Mouse (Mus musculus): ENCODE results near the gene Hspbap1. TPM values are rescaled to one million over a fixed set of nuclear protein-coding genes. Genes with fewer than 3 reads are reported as not detected.

The Hspbap1 gene
- total and polyA plus RNA-seq, 2 experiments from 2014 or later = 4.7 to 5.3 TPM

DNA sequence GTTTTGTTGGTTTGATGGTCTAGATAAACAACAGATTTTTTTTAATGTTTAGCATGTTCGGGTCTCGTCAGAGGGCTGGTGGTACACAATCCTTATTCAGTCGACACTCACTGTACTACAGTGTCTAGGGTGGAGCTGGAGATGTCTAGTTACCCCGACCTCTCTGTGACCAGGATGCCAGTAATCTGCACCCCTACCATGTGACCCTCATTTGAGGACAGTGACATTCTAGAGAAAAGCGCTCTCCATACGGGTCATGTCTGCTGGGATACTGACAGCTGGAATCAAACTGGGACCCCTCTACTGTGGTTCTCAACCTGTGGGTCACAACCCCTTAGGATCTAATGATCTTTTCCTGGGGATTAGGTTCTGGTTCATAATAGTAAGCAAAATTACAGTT, 99.5 kb downstream of the Hspbap1 start:
- H3K9me3 ChIP-seq (ENCODE audit: low read length) = no peaks in the 10 kb centered on the region
- H3K27ac ChIP-seq (ENCODE audit: low read depth, low read length) = no peak overlapping the region
- H3K4me2 ChIP-seq (ENCODE audit: low read depth, low read length, poor library complexity, severe bottlenecking) = no peak overlapping the region

DNA sequence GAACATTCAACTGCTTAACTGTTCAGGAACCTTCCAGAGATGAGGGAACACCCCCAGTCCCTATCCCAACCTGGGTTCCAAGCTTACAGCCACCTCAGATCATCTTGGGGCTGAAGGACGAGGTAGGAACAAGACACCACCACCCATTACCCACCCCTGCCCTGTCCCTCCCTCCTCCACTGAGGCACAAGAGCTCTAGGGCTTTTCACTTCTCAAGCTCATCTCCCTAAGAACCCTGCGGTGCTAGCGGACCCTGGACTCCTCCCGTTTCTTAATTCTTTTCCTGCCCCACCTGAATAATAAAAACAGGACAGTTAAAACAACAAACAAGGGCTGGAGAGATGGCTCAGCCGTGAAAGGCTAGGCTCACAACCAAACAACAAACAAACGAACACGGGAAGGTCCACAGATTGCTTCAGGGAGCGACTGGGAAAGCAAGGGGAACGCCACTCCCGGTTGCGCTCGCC, 100.4 kb downstream of the Hspbap1 start:
- H3K9me3 ChIP-seq (ENCODE audit: low read length) = no peaks in the 10 kb centered on the region
- 4% methylated on average over 12 of the region's 12 CpGs for WGBS

More for the DNA sequence above, 99.5 kb downstream of the Hspbap1 start:
- Histone ChIP-seq H3K36me3 (ENCODE audit: insufficient read depth, low read length) (no peaks in the 10 kb centered on the region), H3K4me1 (ENCODE audit: insufficient read depth, low read length) (no peaks in the 10 kb centered on the region), H3K9ac (replicated peaks; ENCODE audit: low read length, poor library complexity, severe bottlenecking) (no peak overlapping the region), H3K27me3 (ENCODE audit: insufficient read depth, low read length) (peaks cover 15% of the 10 kb centered on the region), H3K4me3 (ENCODE audit: low read depth, low read length) (no peak overlapping the region)
- DNase-seq (ENCODE audit: low spot score) (no peak), ATAC-seq (ENCODE audit: low FRiP score) (no peak)
- TF ChIP-seq CTCF (IDR thresholded peaks at IDR 0.05) = no peak
- 83% methylated on average over 6 of the region's 6 CpGs for WGBS

DNA sequence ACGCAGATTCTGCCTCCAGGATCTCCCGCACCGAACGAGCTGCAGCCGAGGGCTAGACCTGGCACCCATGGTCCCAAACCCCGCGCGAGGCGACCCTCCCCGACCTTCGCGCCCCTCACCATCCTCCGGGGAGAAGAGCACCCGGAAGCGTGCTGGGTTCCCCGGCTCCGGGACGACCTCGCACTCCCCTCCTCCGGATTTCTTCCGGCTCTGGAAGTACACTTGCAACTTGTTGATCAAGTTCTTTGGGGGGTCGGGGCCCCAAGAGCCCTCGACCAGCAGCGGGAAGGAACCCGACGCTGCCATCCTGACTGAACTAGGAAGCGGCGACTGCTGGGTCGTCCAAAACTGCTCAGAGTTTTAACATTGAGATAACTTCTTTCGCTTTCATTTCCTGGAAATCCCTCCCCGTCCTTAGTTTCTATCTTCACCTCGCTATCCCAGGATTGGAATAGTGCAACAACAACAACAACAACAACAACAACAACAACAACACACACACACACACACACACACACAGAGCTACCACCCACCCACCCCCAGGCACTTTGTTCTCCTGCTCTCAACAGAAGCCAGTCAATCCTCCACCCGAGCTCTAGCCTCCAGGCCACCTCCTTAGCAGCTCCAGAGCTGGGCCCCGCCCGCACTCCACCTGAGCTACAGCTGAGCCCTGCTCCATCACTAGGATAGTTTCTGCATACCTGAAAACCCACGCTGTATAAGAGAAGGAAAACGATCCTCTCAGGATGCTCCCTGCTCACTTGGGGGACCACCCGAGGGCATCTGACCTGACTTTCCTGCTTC, 101.1 kb downstream of the Hspbap1 start, which contains the start of gene Parp14:
Parp14 (minus strand) TSS at position 497 of the 804 bp plus-strand sequence.
- H3K27ac ChIP-seq (ENCODE audit: low read depth, low read length) = no peak within 1 kb of the TSS
- H3K27me3 ChIP-seq (ENCODE audit: insufficient read depth, low read length) = peaks cover 15% of the 10 kb centered on the region
- no peak for ATAC-seq (ENCODE audit: low FRiP score)
- TF ChIP-seq CTCF (IDR thresholded peaks at IDR 0.05) = no peak
- 1% methylated on average over 38 of the region's 38 CpGs for WGBS
- no peaks in the 10 kb centered on the region for H3K36me3 ChIP-seq (ENCODE audit: insufficient read depth, low read length)
- H3K4me2 ChIP-seq (ENCODE audit: low read depth, low read length, poor library complexity, severe bottlenecking) = peak within 1 kb of the TSS; percentile 98
- no peaks in the 10 kb centered on the region for H3K4me1 ChIP-seq (ENCODE audit: insufficient read depth, low read length)
- peak within 1 kb of the TSS; percentile 42; the same call in 1 of the 2 replicates for H3K9ac ChIP-seq (replicated peaks; ENCODE audit: low read length, poor library complexity, severe bottlenecking)
- H3K9me3 ChIP-seq (ENCODE audit: low read length) = no peaks in the 10 kb centered on the region
- no peak for DNase-seq (ENCODE audit: low spot score)
- H3K4me3 ChIP-seq (ENCODE audit: low read depth, low read length) = peak within 1 kb of the TSS; percentile 48

More for the DNA sequence above, 100.4 kb downstream of the Hspbap1 start:
- Histone ChIP-seq H3K9ac (replicated peaks; ENCODE audit: low read length, poor library complexity, severe bottlenecking) (peak overlapping the region; percentile 42; the same call in 1 of the 2 replicates), H3K27ac (ENCODE audit: low read depth, low read length) (no peak overlapping the region), H3K4me3 (ENCODE audit: low read depth, low read length) (peak overlapping the region; percentile 48), H3K4me2 (ENCODE audit: low read depth, low read length, poor library complexity, severe bottlenecking) (peak overlapping the region; percentile 98), H3K36me3 (ENCODE audit: insufficient read depth, low read length) (no peaks in the 10 kb centered on the region), H3K4me1 (ENCODE audit: insufficient read depth, low read length) (no peaks in the 10 kb centered on the region), H3K27me3 (ENCODE audit: insufficient read depth, low read length) (peaks cover 15% of the 10 kb centered on the region)
- no peak for ATAC-seq (ENCODE audit: low FRiP score)
- no peak for TF ChIP-seq CTCF (IDR thresholded peaks at IDR 0.05)
- no peak for DNase-seq (ENCODE audit: low spot score)

DNA sequence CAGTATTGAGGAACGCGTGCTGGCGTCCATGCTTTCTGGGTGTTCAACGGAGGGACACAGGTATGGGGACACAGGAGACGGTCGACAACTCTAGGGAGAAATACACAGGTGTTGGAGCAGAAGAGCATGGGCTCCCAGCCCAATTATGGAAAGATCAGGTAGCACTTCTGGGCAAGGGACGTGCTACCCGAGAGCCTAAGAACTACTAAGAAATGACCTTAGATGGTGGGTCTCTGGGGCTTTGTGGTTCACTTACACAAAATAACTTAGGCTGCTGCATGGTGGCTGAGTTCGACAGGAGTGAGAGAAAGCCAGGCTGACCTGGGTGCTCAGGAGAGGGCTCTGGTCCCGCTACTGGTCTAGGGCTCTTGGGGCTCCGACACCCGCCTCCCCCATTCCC, 101.7 kb downstream of the Hspbap1 start:
- Histone ChIP-seq H3K4me1 (ENCODE audit: insufficient read depth, low read length) (no peaks in the 10 kb centered on the region), H3K27ac (ENCODE audit: low read depth, low read length) (no peak overlapping the region), H3K4me2 (ENCODE audit: low read depth, low read length, poor library complexity, severe bottlenecking) (peak overlapping the region; percentile 98), H3K9me3 (ENCODE audit: low read length) (no peaks in the 10 kb centered on the region), H3K36me3 (ENCODE audit: insufficient read depth, low read length) (no peaks in the 10 kb centered on the region), H3K9ac (replicated peaks; ENCODE audit: low read length, poor library complexity, severe bottlenecking) (no peak overlapping the region), H3K4me3 (ENCODE audit: low read depth, low read length) (peak overlapping the region; percentile 48), H3K27me3 (ENCODE audit: insufficient read depth, low read length) (peaks cover 15% of the 10 kb centered on the region)
- WGBS = 35% methylated on average over 12 of the region's 12 CpGs
- TF ChIP-seq CTCF (IDR thresholded peaks at IDR 0.05) = no peak
- DNase-seq (ENCODE audit: low spot score) (no peak), ATAC-seq (ENCODE audit: low FRiP score) (no peak)

DNA sequence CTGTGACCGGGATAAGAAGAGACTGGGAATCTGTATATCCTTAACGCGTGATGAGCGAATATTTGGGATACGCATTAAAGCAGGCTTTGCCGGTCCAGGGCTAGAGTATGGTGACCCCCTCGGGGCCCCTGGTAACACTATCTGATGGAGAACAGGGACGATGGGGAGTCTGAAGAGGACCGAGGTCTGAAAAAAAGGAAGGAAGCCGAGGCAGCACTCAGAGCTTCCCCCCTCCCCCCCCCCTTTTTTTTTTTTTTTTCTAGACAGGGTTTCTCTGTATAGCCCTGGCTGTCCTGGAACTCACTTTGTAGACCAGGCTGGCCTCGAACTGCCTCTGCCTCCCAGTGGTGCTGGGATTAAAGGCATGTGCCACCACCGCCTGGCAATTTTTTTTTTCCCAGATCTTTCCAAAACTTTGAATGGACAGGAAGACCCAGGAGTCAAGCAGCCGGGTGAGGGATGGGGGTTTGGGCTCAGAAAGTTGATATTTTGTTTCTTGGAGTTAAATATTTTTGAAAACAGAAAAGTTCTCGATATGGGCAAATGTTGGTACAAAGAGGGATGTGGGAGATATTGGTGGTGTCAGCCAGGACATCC, 102.3 kb downstream of the Hspbap1 start:
- Histone ChIP-seq H3K9ac (replicated peaks; ENCODE audit: low read length, poor library complexity, severe bottlenecking) (no peak overlapping the region), H3K36me3 (ENCODE audit: insufficient read depth, low read length) (no peaks in the 10 kb centered on the region), H3K27ac (ENCODE audit: low read depth, low read length) (no peak overlapping the region), H3K4me1 (ENCODE audit: insufficient read depth, low read length) (no peaks in the 10 kb centered on the region), H3K4me2 (ENCODE audit: low read depth, low read length, poor library complexity, severe bottlenecking) (no peak overlapping the region; the same call in 1 of the 2 replicates), H3K4me3 (ENCODE audit: low read depth, low read length) (no peak overlapping the region), H3K27me3 (ENCODE audit: insufficient read depth, low read length) (peaks cover 15% of the 10 kb centered on the region), H3K9me3 (ENCODE audit: low read length) (no peaks in the 10 kb centered on the region)
- DNase-seq (ENCODE audit: low spot score) (no peak), ATAC-seq (ENCODE audit: low FRiP score) (no peak)
- WGBS = 37% methylated on average over 14 of the region's 14 CpGs
- no peak for TF ChIP-seq CTCF (IDR thresholded peaks at IDR 0.05)

DNA sequence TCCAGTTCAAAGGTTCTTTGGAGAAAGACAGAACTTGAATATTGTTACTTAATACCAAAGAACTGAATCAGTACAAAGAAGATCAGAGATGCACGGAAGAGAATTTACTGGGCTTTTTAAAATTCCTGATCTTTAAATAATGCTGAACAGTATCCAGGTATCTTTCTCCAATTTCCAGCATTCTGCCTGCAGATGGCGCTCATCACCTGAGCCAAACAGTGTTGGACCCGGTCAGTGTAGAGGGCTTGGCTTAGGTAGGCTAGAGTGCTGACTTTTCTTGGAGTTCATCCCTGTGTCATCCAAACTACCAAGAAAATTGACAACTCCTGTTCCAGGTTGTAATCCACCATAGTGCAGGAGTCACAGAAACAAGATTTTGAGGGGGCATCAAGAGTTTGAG, 104.2 kb downstream of the Hspbap1 start:
- peak; percentile 60 for TF ChIP-seq CTCF (IDR thresholded peaks at IDR 0.05)
- no peak for ATAC-seq (ENCODE audit: low FRiP score)
- WGBS = 33% methylated on average over 3 of the region's 3 CpGs

More for the DNA sequence above, 104.2 kb downstream of the Hspbap1 start:
- no peaks in the 10 kb centered on the region for H3K36me3 ChIP-seq (ENCODE audit: insufficient read depth, low read length)
- H3K4me2 ChIP-seq (ENCODE audit: low read depth, low read length, poor library complexity, severe bottlenecking) = no peak overlapping the region
- no peak overlapping the region for H3K9ac ChIP-seq (replicated peaks; ENCODE audit: low read length, poor library complexity, severe bottlenecking)
- no peak for DNase-seq (ENCODE audit: low spot score)
- no peaks in the 10 kb centered on the region for H3K4me1 ChIP-seq (ENCODE audit: insufficient read depth, low read length)
- H3K9me3 ChIP-seq (ENCODE audit: low read length) = no peaks in the 10 kb centered on the region
- H3K27me3 ChIP-seq (ENCODE audit: insufficient read depth, low read length) = peaks cover 15% of the 10 kb centered on the region
- no peak overlapping the region for H3K4me3 ChIP-seq (ENCODE audit: low read depth, low read length)
- no peak overlapping the region for H3K27ac ChIP-seq (ENCODE audit: low read depth, low read length)

Other genes starting within 250 kb of the Hspbap1 start
- gene Sema5b, start 229.2 kb upstream of the Hspbap1 start, total RNA-seq (2014; rRNA removed) = 30.9 and 46.5 TPM in 2 replicates
- gene Sema5b, start 229.2 kb upstream of the Hspbap1 start, polyA plus RNA-seq (2015; fragmentation: Nextera tagmentation; extraction: Ambion mirVana) = 9.5 and 11.4 TPM in 2 replicates
- 84.3 and 87.8 TPM in 2 replicates for gene Dirc2, start 1.0 kb upstream of the Hspbap1 start, total RNA-seq (2014; rRNA removed)
- gene Dirc2, start 1.0 kb upstream of the Hspbap1 start, polyA plus RNA-seq (2015; fragmentation: Nextera tagmentation; extraction: Ambion mirVana) = 31.1 and 35.2 TPM in 2 replicates
- 0.85 and 1.2 TPM in 2 replicates for gene Parp14, start 101.2 kb downstream of the Hspbap1 start, total RNA-seq (2014; rRNA removed)
- gene Parp14, start 101.2 kb downstream of the Hspbap1 start, polyA plus RNA-seq (2015; fragmentation: Nextera tagmentation; extraction: Ambion mirVana) = 0.22 and 0.27 TPM in 2 replicates
- 3.0 and 4.3 TPM in 2 replicates for gene Parp9, start 168.1 kb downstream of the Hspbap1 start, total RNA-seq (2014; rRNA removed)
- gene Parp9, start 168.1 kb downstream of the Hspbap1 start, polyA plus RNA-seq (2015; fragmentation: Nextera tagmentation; extraction: Ambion mirVana) = 1.9 and 3.3 TPM in 2 replicates
- gene Dtx3l, start 168.8 kb downstream of the Hspbap1 start, total RNA-seq (2014; rRNA removed) = 1.9 and 2.3 TPM in 2 replicates
- gene Dtx3l, start 168.8 kb downstream of the Hspbap1 start, polyA plus RNA-seq (2015; fragmentation: Nextera tagmentation; extraction: Ambion mirVana) = 0.93 and 1.2 TPM in 2 replicates
- 68.5 and 84.4 TPM in 2 replicates for gene Kpna1, start 208.4 kb downstream of the Hspbap1 start, total RNA-seq (2014; rRNA removed)
- 56.0 and 61.6 TPM in 2 replicates for gene Kpna1, start 208.4 kb downstream of the Hspbap1 start, polyA plus RNA-seq (2015; fragmentation: Nextera tagmentation; extraction: Ambion mirVana)